Mouse (Mus musculus) v-Abl transformed pro-B cells (cell line): ENCODE data around the gene Lfng.

ENCODE experiments used
- in situ Hi-C, 2 experiments: fragments of 400-800 bp; cut with MboI; formaldehyde crosslinking; loops; one replicate each; pipeline ENCODE4 v1.15.1; 2025; ENCODE audit not compliant: unreplicated experiment in 2 of 2

Gene Lfng

DNA sequence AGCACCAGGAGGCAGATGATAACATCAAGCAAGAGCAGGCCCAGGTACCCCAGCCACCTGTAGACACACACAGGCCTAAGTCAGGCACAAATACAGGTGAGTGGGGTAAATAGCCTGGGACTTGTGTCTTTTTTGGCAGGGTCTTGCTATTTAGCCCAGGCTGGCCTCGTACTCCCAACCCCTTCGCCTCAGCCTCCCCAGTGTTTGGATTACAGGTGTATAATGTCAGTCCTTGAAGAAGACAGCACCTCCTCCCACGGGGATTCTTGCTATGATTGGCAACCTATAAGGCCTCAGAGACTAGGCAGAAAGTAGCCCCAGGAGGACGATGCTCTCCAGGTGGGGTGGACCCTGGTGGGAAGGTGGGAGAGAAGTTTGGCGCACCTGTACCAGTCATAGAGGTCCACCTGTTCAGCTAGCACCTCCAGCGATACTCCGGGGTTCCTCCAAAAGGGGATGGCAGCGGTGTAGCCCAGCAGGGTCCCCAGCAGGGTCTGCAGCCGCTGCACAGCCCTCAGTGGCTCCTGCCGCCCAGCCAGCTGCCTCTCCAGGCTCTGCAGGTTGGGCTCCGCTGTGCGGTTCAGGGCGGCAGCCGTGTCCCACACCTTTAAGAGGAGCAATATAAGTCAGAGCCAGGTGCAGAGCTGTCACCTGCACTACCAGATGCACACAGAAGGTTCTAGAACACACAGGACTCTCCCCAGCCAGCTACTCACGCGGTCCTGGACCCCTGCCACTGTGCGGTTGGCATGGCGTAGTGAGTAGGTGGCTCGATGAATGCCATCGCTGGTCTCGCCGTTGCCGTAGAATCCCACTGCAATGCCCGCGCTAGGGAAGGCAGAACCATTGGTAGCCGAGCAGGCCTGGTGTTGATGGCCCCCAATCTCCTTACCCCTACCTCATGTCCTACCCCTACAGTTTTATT, 27.9 kb downstream of the Lfng start:
- in situ Hi-C loops: loop anchor here (5.0 to 25.0 kb wide), 6 partner anchors 42 to 1677 kb away; partner anchors contain the start of genes Dnaaf5 (in 1 of the 2) and Prkar1b (in 1 of the 2)

DNA sequence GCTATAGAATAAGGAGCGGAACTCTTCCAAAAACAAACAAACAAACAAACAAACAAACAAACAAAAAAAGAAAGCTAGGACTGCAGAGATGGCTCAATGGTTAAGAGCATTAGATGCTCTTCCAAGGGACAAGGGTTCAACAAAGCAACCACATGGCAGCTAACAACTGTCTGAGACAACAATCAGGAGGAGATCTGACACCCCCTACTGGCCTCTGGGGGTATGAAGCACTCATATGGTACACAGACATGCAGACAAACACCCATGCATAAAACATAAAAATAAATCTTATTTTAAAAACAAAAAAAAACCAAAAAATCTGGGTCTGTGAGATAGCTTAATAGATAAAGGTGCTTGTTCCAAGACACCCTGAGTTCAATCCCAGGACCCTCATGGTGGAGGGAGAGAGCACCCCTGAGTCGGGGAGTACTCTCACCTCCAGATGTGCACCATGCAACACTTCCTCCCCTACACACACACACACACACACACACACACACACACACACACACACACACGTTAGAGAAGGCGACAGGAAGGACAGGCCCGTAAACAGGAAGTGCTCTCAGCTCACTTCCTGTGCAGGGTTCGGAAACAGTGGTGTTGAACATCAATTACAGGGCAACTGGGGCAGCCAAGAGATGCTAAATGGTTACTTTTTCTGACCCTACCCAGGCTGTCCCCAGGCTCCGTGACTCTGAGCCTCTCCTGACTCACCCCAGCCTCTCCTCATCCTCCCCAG, 29.4 kb downstream of the Lfng start:
- in situ Hi-C loops: loop anchor here (10.0 to 25.0 kb wide), 3 partner anchors 218 to 1676 kb away; partner anchors contain the start of genes Dnaaf5 (in 1 of the 2) and Prkar1b (in 1 of the 2)

DNA sequence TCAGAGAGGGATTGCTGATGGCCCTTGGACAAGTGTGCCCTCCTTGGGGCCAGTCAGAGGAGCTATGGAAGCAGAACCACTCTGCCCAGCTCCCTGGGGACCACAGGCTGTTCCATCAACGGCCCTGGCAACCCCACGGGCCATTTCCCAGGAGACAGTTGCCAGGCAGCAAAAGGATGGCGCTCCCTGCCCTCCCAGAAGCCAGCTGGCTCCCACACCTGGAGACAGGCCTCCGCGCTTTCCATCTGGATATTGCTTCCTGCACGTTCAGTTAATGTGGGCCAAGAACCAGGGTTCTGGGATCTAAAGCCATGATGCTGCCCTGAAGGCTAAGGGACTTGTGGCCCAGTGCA, 29.9 kb downstream of the Lfng start:
- in situ Hi-C loops: loop anchor here (10.0 to 25.0 kb wide), 3 partner anchors 218 to 1675 kb away; partner anchors contain the start of genes Dnaaf5 (in 1 of the 2) and Prkar1b (in 1 of the 2)

DNA sequence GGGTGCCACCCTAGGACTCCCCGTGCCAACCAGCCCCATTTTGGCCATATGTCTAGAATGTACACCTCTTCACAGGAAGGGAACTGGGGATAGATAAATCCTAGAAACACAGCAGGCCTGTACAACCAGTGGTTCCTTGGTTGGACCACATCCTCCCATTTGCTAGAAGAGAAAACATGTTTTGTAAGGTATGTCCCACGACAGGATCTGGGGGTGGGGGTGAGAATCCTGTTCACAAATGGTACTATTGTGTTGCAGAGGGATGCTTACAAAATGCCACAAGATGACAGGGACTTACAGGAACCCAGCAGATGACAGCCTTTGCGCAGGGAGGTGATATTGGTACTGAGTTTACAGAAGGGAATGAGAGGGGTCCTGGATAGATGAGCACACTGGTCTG, 30.9 kb downstream of the Lfng start:
- in situ Hi-C loops: loop anchor here (10.0 to 25.0 kb wide), 3 partner anchors 217 to 1674 kb away; partner anchors contain the start of genes Dnaaf5 (in 1 of the 2) and Prkar1b (in 1 of the 2)

DNA sequence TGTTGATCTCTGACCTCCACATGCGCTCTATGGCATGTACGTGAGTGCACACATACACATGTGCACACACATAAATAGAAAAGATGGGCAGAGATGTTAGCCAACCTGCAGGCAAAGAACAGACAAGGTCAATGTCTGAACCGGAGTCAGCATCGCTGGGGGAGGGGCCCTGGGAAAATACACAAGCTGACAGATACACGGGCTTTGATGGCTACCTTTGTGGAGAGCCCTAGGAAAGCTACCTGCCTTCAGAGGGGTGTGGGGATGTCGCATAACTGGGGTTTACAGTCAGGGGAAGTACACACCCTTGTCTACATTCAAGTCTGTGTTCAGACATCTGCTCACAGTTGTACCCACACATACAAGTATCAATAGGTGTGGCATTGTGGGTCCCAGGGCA, 31.4 kb downstream of the Lfng start:
- in situ Hi-C loops: loop anchor here (10.0 to 25.0 kb wide), 3 partner anchors 216 to 1674 kb away; partner anchors contain the start of genes Dnaaf5 (in 1 of the 2) and Prkar1b (in 1 of the 2)

DNA sequence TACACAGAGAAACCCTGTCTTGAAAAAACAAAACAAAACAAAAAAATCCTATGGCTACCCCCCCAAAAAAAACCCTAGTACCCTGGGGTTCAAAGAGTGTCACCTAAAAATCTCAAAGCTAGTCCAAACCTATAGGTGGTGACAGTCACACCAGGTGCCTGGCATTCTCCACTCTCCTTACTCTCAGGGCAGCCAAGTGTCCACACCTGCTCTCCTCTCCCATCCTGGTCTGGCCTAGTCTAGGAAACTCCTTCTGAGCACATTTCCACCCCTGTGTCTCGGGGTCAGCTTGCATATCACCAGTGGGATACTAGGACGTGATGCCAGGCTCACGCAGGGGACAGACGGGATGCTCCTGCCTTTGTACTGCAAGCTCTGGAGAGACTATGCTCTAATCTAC, 32.2 kb downstream of the Lfng start:
- in situ Hi-C loops: loop anchor here (10.0 to 25.0 kb wide), 3 partner anchors 215 to 1673 kb away; partner anchors contain the start of genes Dnaaf5 (in 1 of the 2) and Prkar1b (in 1 of the 2)

DNA sequence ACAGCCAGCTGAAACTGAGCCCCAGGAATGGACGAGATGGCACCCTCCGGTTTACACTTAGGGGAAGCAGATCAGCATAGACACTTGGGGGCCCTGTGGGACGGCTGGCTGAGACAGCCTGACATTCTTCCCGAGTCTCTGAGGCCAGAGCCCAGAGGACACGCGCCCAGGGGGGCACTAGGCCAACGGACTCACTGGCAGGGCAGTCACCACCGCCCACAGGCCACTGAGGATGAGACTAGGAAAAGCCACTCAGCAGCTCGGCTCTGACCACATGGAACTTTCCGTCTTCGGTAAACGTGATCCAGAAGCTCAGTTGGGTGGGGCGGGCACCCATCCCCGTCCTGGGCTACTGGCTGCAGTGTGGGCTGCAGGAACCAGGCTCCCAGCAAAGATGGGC, 32.8 kb downstream of the Lfng start:
- in situ Hi-C loops: loop anchor here (5.0 to 25.0 kb wide), 4 partner anchors 107 to 1672 kb away; partner anchors contain the start of genes Dnaaf5 (in 1 of the 2) and Prkar1b (in 1 of the 2)

DNA sequence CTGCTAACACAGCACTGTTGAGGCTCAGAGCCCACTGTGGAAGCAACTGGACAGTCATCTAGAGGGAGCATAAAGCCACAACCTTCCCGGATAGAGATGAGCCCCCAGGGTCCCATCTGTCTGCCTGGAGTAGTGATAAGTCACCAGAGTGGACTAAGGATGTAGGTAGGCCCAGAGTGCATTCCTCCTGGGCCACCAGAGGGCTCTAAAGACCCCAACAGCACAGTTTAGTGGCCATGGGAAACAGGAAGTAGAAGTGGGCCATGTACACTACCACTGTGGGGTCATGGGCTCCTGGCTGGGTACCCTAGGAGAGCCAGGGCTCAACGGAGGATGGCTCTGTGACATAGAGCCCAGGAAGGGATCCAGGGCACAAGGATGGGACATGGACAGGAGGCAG, 33.7 kb downstream of the Lfng start:
- in situ Hi-C loops: loop anchor here (5.0 to 25.0 kb wide), 3 partner anchors 106 to 1671 kb away; partner anchors contain the start of genes Dnaaf5 (in 1 of the 2) and Prkar1b (in 1 of the 2)

DNA sequence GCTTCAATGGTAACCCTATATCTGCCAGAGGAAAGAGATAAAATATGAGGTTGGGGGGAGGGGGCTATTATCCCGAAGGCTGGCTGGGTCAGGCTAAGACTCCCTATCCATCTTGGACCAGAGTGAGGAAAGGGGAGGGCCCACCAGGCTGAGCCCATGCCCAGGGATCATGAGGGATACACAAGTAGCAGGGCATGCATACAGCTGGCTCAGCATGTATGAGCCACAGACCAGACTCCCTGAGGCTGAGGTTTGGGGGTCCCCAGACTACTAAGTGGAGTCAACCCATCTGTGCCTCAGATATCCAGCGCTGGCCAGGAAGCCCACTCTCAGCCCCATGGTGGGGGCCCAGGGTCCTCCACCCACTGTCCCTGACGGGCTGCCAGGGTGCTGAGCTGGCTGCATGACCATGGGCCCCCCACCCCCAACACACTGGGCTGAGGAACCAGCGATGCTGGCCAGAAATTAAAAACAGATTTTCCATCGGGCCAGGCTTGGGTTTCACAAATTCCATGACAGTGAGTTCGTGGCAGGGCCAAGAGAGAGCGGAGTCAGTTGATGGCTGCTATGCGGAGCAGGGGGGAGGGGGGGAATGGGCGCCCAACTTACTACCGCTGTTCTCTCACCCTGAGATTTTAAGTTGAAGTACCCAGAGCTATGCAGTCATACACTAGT, 34.3 kb downstream of the Lfng start:
- in situ Hi-C loops: loop anchor here (5.0 to 25.0 kb wide), 3 partner anchors 106 to 1671 kb away; partner anchors contain the start of genes Dnaaf5 (in 1 of the 2) and Prkar1b (in 1 of the 2)

DNA sequence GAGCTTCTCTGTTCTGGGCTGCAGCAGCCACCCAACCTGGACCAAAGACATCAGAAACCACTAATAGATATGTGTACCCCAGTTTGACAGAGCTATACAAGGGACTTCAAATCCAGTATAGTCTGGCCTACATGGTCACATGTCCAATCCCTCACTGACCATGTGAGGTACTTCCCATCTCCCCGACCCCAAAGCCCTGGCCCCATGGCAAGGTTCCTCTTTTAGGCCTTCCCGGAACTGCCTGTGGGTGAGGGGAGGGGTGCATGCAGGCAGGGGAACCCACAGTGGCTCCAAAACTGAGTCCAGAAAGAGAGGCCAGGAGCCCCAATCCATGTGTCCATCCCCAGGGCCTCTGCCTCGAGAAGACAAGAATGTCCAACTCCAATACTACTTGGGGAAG, 35.0 kb downstream of the Lfng start:
- in situ Hi-C loops: loop anchor here (5.0 to 25.0 kb wide), 3 partner anchors 105 to 1670 kb away; partner anchors contain the start of genes Dnaaf5 (in 1 of the 2) and Prkar1b (in 1 of the 2)

DNA sequence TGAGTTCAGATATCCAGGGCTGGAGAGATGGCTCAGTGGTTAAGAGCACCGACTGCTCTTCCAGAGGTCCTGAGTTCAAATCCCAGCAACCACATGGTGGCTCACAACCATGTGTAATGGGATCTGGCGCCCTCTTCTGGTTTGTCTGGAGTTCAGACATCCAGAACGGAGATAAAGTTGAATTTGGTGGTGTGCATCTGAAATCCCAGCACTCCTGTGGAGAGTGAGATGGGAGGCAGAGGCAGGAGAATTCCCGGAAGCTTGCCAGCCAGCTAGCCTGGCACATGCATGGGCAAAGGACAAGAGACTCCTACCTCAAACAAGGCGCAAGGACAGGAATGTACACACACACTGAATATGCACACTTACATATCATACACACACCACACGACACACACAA, 37.1 kb downstream of the Lfng start:
- in situ Hi-C loops: loop anchor here (5.0 to 25.0 kb wide), 3 partner anchors 103 to 1668 kb away; partner anchors contain the start of genes Dnaaf5 (in 1 of the 2) and Prkar1b (in 1 of the 2)

DNA sequence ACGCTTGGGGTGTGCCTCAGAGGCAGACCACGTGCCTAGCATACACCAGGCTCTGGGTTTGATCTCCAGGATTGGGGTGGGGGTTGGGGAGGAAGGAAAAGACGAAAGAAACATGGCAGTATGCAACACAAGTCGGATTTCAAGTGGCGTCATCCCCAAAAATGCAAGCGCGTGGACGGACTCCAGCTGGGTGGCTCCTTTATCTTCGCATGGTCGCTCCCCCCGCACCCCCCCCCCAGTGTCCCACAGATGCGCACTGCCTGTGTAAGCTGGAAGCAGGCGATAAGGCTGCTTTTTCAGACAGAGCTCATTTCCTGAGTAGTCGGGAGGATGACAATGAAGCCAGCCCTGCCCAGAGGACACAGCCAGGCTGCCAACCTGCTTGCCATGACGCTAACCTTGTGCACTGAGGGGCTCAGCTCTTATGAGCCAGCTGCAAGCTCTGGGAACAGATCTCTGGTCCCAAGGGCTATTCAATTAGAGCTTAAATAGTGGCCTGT, 37.6 kb downstream of the Lfng start:
- in situ Hi-C loops: loop anchor here (5.0 to 25.0 kb wide), 3 partner anchors 103 to 1668 kb away; partner anchors contain the start of genes Dnaaf5 (in 1 of the 2) and Prkar1b (in 1 of the 2)

DNA sequence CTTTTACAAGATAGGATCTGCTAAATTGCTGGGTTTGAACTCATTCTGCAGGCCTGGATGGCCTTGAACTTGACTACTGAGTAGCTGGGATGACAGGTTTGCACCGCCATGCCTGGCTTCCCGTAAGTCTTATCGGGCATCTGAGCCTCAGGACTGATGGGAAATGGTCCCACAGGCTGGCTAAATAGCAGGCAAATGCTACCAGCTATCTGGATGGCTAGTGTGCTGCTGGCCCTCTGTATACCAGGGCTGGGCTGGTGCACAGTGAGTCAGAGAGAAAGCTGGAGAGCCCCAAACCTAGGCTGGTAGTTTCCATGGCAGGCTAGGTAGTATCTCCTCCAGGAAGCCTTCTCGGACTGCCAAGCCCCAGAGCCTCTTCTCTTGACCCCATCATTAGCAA, 38.3 kb downstream of the Lfng start:
- in situ Hi-C loops: loop anchor here (25.0 kb wide), 2 partner anchors 1483 to 1667 kb away; partner anchors contain the start of genes Dnaaf5 (in 1 of the 2) and Prkar1b (in 1 of the 2)

DNA sequence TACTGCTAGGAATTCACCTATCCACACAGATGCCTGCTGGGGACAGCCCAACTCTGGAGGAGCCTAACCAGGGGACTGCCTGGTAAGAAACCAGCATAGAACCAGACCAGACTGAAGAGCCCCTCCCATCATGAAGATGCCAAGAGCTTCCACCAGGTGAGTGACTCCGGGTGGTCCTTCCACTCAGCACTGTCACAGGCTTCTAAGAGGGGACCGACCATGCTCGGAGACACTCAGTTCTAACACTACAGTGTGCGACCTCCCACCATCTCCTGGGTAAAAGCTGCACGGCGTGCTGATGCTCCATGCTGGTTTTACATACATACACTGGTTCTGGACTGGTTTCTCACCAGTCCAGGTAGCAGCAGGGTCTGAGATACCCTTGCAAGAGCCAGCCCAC, 39.1 kb downstream of the Lfng start:
- in situ Hi-C loops: loop anchor here (25.0 kb wide), 2 partner anchors 1484 to 1666 kb away; partner anchors contain the start of genes Dnaaf5 (in 1 of the 2) and Prkar1b (in 1 of the 2)

DNA sequence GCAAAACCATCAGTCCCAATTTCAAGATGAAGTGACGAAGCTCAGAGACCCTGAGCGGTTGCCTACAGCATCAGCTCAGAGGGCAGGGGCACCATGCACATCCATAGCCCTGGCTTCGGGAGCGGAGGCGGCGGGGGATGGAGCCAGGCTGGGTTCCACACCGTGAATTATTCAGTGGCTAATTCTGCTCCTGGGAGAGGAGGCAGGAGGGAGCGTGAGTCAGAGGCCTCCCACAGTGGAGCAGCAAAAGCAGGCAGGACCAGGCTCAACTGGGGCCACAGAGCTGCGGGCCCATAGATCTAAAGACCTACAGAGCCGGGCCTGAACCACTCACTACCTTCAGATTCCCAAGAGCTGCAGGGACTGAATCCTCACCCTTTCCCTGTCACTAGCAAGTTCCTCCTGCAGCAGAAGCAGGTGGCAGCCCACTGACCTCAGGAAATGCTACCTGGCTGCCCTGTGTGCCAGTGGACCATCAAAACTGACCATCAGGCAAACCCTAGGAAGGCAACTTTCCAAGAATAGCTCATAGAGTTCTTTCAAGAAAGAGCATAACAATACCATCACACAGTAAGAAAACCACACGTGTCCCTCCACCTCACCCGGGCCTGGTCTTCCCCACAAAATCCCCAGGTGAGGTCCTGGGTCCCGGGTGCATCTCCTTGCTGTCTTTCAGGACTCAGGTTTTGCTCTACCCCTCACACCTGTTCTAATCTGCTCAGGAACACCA, 40.1 kb downstream of the Lfng start:
- in situ Hi-C loops: loop anchor here (25.0 kb wide), 2 partner anchors 1485 to 1665 kb away; partner anchors contain the start of genes Dnaaf5 (in 1 of the 2) and Prkar1b (in 1 of the 2)

DNA sequence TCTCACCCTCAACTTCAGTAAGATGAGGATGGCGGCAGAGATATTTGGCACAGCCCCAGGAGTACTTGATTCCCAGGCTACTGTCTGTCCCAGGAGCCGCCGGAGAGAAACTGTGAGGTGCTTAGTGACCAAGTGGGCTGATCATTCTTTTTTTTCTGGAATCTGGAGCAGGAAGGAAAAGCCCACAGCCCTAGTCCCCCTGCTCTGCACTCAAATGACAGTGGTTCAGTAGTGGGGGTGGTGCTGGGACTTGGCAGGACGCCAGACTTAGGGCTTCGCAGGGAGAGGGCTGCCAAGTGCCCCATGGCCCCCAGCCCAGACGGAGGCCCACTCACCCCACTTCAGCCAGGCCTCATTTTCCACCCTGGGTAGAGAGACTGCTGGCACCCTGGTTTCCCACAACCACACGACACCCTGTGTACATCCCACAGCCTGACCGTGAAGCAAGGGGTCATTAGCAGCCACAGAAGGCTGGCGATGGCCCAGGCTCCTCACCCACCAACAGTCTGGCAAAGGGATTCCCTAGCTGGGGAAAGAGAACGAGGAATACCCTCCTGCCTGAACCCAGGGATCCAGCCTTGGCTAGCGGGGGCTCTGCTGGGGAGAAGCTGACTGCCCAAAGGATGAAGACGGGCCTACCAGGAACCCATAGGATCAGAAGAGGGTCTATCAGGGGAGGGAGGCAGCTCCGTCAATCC, 40.9 kb downstream of the Lfng start:
- in situ Hi-C loops: loop anchor here (25.0 kb wide), 2 partner anchors 1486 to 1664 kb away; partner anchors contain the start of genes Dnaaf5 (in 1 of the 2) and Prkar1b (in 1 of the 2)

DNA sequence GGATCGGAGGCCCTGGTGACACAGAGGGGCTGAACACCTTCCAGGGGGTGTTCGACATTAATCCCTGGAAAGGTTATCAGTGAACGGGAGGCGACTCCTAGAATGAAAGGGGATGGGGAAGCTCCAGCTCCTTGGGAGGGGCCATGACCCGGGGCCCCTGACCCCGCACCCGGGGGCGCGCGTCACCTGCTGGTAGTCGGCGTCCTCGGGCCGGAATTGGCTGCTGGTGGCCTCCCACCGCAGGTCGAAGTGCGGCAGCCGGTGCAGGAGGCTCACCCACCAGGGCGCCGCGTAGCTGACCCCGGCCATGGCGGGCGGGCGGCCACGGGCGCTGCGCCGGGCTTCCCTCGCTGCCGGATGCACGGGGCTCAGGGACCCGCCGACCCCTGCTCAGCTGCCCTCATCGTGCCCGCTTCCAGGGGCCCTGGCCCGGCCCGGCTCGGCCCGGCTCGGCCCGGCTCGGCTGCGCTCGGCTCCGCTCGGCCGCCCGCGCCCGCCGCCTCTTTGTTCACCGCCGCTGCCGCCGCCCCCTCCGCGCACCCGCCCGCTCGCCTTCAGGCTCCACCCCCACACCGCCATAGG, 41.5 kb downstream of the Lfng start, which contains the start of gene Ttyh3:
Gene Ttyh3 (minus strand): TSS at position 513 of the 582 bp plus-strand sequence.
- in situ Hi-C loops: loop anchor here (25.0 kb wide), 2 partner anchors 1486 to 1664 kb away; partner anchors contain the start of genes Dnaaf5 (in 1 of the 2) and Prkar1b (in 1 of the 2)
